Mouse (Mus musculus) bone marrow, adult 2 months (tissue): Measurements from ENCODE around the gene Lce1b. TPM values are rescaled to one million over a fixed set of nuclear protein-coding genes. Genes with fewer than 3 reads are reported as not detected.

Experiments
- H3K27ac ChIP-seq: fragments of 200-500 bp; 2 replicates; pipeline ENCODE4 v1.5.1; 2012; ENCODE audit warnings: low read depth, mild to moderate bottlenecking, control low read depth, inconsistent platforms, low read length; ENCODE audit not compliant: control insufficient read depth, poor library complexity, insufficient read depth
- H3K4me1 ChIP-seq: fragments of 200-500 bp; 2 replicates; pipeline ENCODE4 v1.6.1; 2011; ENCODE audit warnings: low read length; ENCODE audit not compliant: control insufficient read depth, insufficient read depth
- H3K4me3 ChIP-seq: fragments of 200-500 bp; replicated peaks from 2 replicates; pipeline ENCODE3; 2011; ENCODE audit warnings: mild to moderate bottlenecking, low read depth, low read length, control low read depth; ENCODE audit not compliant: control insufficient read depth
- CTCF ChIP-seq: fragments of 200-500 bp; IDR thresholded peaks from 2 replicates; pipeline ENCODE4 v1.5.1; 2011; ENCODE audit warnings: low read length, control low read depth; ENCODE audit not compliant: control insufficient read depth, insufficient read depth
- POLR2A ChIP-seq: fragments of 200-500 bp; IDR thresholded peaks from 2 replicates; pipeline ENCODE4 v1.6.1; 2011; ENCODE audit warnings: low read depth, mild to moderate bottlenecking, control low read depth, low read length, borderline replicate concordance; ENCODE audit not compliant: control insufficient read depth
- WGBS: fragments of 180-500 bp; shearing (Covaris S2); methylation state at CpG from one replicate; pipeline ENCODE4 v1.1.7; 2018; 5-methylcytosine and 5-hydroxymethylcytosine counted together
- polyA plus RNA-seq: library from polyadenylated mRNA; stranded (reverse); fragments of >200 nt; gene quantifications from 2 replicates; pipeline ENCODE4 v1.2.4, GENCODE M21; 2011; ENCODE audit warnings: low replicate concordance; ENCODE audit not compliant: missing spikeins, insufficient read depth, insufficient read length

Lce1b gene
- polyA plus RNA-seq, 1 experiment = not detected

GRCm38 (mm10) chr3:92638653-92638991 lies 18.1 kb downstream of the Lce1b start:
- H3K4me1 ChIP-seq = no peaks in the 10 kb centered on the region
- no peak overlapping the region for H3K27ac ChIP-seq
- 73% methylated on average over 3 of the region's 3 CpGs for WGBS
- H3K4me3 ChIP-seq = no peak overlapping the region
- TF ChIP-seq CTCF = no peak
- TF ChIP-seq POLR2A = no peak

GRCm38 (mm10) chr3:92637745-92638652 lies 18.7 kb downstream of the Lce1b start:
- Histone ChIP-seq H3K4me3 (no peak overlapping the region), H3K4me1 (no peaks in the 10 kb centered on the region), H3K27ac (no peak overlapping the region)
- TF ChIP-seq CTCF (no peak), POLR2A (no peak)
- WGBS = 39% methylated on average over 1 of the region's 1 CpGs

GRCm38 (mm10) chr3:92621560-92621959 lies 35.2 kb downstream of the Lce1b start, which contains the start of gene Lce6a:
Gene Lce6a (minus strand): TSS chr3:92621660.
- Histone ChIP-seq H3K4me1 (no peaks in the 10 kb centered on the region), H3K4me3 (no peak within 1 kb of the TSS), H3K27ac (no peak within 1 kb of the TSS)
- TF ChIP-seq POLR2A = no peak
- TF ChIP-seq CTCF = no peak
- WGBS = 64% methylated on average over 2 of the region's 2 CpGs

- Histone ChIP-seq H3K4me1 (no peaks in the 10 kb centered on the region), H3K27ac (no peak overlapping the region), H3K4me3 (no peak overlapping the region)
- TF ChIP-seq POLR2A (no peak), CTCF (no peak)
- 36% methylated on average over 1 of the region's 1 CpGs for WGBS
Observed at GRCm38 (mm10) chr3:92609804-92610203, 46.9 kb downstream of the Lce1b start.

- Histone ChIP-seq H3K4me1 (no peaks in the 10 kb centered on the region), H3K27ac (no peak within 1 kb of the TSS), H3K4me3 (no peak within 1 kb of the TSS)
- TF ChIP-seq POLR2A = no peak
- TF ChIP-seq CTCF = no peak
Observed at GRCm38 (mm10) chr3:92607392-92607791, 49.3 kb downstream of the Lce1b start, which contains the start of gene 2210017I01Rik. Gene 2210017I01Rik (minus strand): TSS chr3:92607492.

Other genes starting within 250 kb of the Lce1b start
- not detected in 2 replicates for gene Sprr2i, start 248.9 kb downstream of the Lce1b start, polyA plus RNA-seq
- gene Sprr2j-ps, start 238.8 kb downstream of the Lce1b start, polyA plus RNA-seq = not detected in 2 replicates
- gene Gm9774, start 227.5 kb downstream of the Lce1b start, polyA plus RNA-seq = 36.1 and 44.7 TPM in 2 replicates
- not detected in 2 replicates for gene Sprr2k, start 224.3 kb downstream of the Lce1b start, polyA plus RNA-seq
- not detected in 2 replicates for gene Sprr1b, start 218.1 kb downstream of the Lce1b start, polyA plus RNA-seq
- not detected in 2 replicates for gene Sprr3, start 198.2 kb downstream of the Lce1b start, polyA plus RNA-seq
- not detected in 2 replicates for gene Sprr1a, start 171.0 kb downstream of the Lce1b start, polyA plus RNA-seq
- not detected in 2 replicates for gene Sprr4, start 156.4 kb downstream of the Lce1b start, polyA plus RNA-seq
- gene 2310046K23Rik, start 122.4 kb downstream of the Lce1b start, polyA plus RNA-seq = not detected in 2 replicates
- gene Ivl, start 83.2 kb downstream of the Lce1b start, polyA plus RNA-seq = not detected in 2 replicates
- not detected in 2 replicates for gene Smcp, start 67.9 kb downstream of the Lce1b start, polyA plus RNA-seq
- not detected in 2 replicates for gene 2210017I01Rik, start 49.4 kb downstream of the Lce1b start, polyA plus RNA-seq
- not detected in 2 replicates for gene Lce6a, start 35.3 kb downstream of the Lce1b start, polyA plus RNA-seq
- gene Lce1a1, start 8.6 kb downstream of the Lce1b start, polyA plus RNA-seq = not detected in 2 replicates
- not detected in 2 replicates for gene Lce1a2, start 13.4 kb upstream of the Lce1b start, polyA plus RNA-seq
- gene Lce1c, start 22.3 kb upstream of the Lce1b start, polyA plus RNA-seq = not detected in 2 replicates
- gene Lce1d, start 30.3 kb upstream of the Lce1b start, polyA plus RNA-seq = not detected in 2 replicates
- not detected in 2 replicates for gene Lce1e, start 52.1 kb upstream of the Lce1b start, polyA plus RNA-seq
- not detected in 2 replicates for gene Lce1f, start 63.4 kb upstream of the Lce1b start, polyA plus RNA-seq
- gene Gm38119, start 82.2 kb upstream of the Lce1b start, polyA plus RNA-seq = not detected in 2 replicates
- not detected in 2 replicates for gene Lce1g, start 95.4 kb upstream of the Lce1b start, polyA plus RNA-seq
- not detected in 2 replicates for gene Lce1h, start 108.1 kb upstream of the Lce1b start, polyA plus RNA-seq
- gene Lce1i, start 122.0 kb upstream of the Lce1b start, polyA plus RNA-seq = not detected in 2 replicates
- not detected in 2 replicates for gene Lce1j, start 133.6 kb upstream of the Lce1b start, polyA plus RNA-seq
- gene Lce1k, start 151.0 kb upstream of the Lce1b start, polyA plus RNA-seq = not detected in 2 replicates
- not detected in 2 replicates for gene Kprp, start 170.3 kb upstream of the Lce1b start, polyA plus RNA-seq
- gene Lce1l, start 194.4 kb upstream of the Lce1b start, polyA plus RNA-seq = not detected in 2 replicates
- not detected in 2 replicates for gene 2310050C09Rik, start 213.3 kb upstream of the Lce1b start, polyA plus RNA-seq